Mouse (Mus musculus) forebrain, embryonic 16.5 days (tissue): ENCODE data around the gene Fam71f2. TPM values are rescaled to one million over a fixed set of nuclear protein-coding genes. Genes with fewer than 3 reads are reported as not detected.

Source experiments
- ATAC-seq: fragments of 200-750 bp; cut with Nextera tagmentation; 2 replicates; pipeline ENCODE4 v1.8.0; 2017; ENCODE audit warnings: mild to moderate bottlenecking, moderate library complexity
- H3K27ac ChIP-seq: fragments of 300-500 bp; sonication (generic); 2 replicates; pipeline ENCODE4 v1.5.1; 2014; ENCODE audit warnings: low read length, control low read depth
- H3K27me3 ChIP-seq: fragments of 300-500 bp; sonication (generic); replicated peaks from 2 replicates; pipeline ENCODE4 v1.6.1; 2014; ENCODE audit warnings: low read length; ENCODE audit not compliant: control insufficient read depth, insufficient read depth
- H3K36me3 ChIP-seq: fragments of 300-500 bp; sonication (generic); 2 replicates; pipeline ENCODE4 v1.6.1; 2014; ENCODE audit not compliant: control insufficient read depth, insufficient read depth
- H3K4me1 ChIP-seq: fragments of 300-500 bp; sonication (generic); replicated peaks from 2 replicates; pipeline ENCODE4 v1.6.1; 2014; ENCODE audit warnings: low read length; ENCODE audit not compliant: control insufficient read depth, insufficient read depth
- H3K4me2 ChIP-seq: fragments of 300-500 bp; sonication (generic); 2 replicates; pipeline ENCODE4 v1.6.1; 2014; ENCODE audit warnings: mild to moderate bottlenecking, low read length, control low read depth
- H3K4me3 ChIP-seq: fragments of 300-500 bp; sonication (generic); replicated peaks from 2 replicates; pipeline ENCODE4 v1.5.1; 2014; ENCODE audit warnings: mild to moderate bottlenecking, low read length, control low read depth
- H3K9ac ChIP-seq: fragments of 300-500 bp; sonication (generic); replicated peaks from 2 replicates; pipeline ENCODE4 v1.6.1; 2014; ENCODE audit warnings: low read depth, low read length, control low read depth
- H3K9me3 ChIP-seq: fragments of 300-500 bp; sonication (generic); 2 replicates; pipeline ENCODE4 v1.6.1; 2016; ENCODE audit warnings: low read length; ENCODE audit not compliant: control insufficient read depth
- WGBS: fragments of 180-500 bp; shearing (Covaris S2); extraction: QIAGEN DNeasy Blood & Tissue Kit; methylation state at CpG from one replicate; pipeline ENCODE4 v1.1.7; 2014; 5-methylcytosine and 5-hydroxymethylcytosine counted together
- polyA plus RNA-seq: library from polyadenylated mRNA; unstranded; fragments of >200 nt; fragmentation: Nextera tagmentation; extraction: Ambion mirVana; gene quantifications from 2 replicates; pipeline ENCODE4 v1.2.1, GENCODE M21; 2015

Gene Fam71f2
- polyA plus RNA-seq, 1 experiment from 2014 or later: 0.51 TPM

DNA sequence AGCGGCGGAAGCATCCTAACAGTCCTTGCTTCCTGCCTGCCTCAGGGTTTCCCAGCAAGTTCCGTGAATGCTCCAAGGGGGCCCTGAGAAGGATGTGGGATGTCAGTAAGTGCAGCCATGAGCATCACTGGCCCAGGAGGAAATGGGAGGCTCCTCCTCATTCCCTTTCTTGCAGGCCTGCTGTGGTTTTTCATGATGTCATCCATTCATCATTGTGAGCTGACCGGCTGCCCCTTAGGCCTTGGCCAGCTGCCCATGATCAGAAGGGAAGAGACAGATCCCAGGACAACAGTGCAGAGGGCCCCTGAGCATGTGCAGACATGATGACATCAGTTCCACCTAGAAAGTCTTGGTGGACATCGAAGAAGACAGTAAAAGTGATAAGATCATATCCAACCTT lies 39.5 kb downstream of the Fam71f2 start, which contains the start of gene Fam71f1:
TSS of gene Fam71f1 (plus strand) at position 262 of the 400 bp plus-strand sequence.
- Histone ChIP-seq H3K27me3 (no peaks in the 10 kb centered on the region), H3K36me3 (no peaks in the 10 kb centered on the region), H3K9ac (no peak within 1 kb of the TSS), H3K9me3 (no peaks in the 10 kb centered on the region), H3K27ac (no peak within 1 kb of the TSS), H3K4me1 (no peaks in the 10 kb centered on the region), H3K4me2 (no peak within 1 kb of the TSS), H3K4me3 (no peak within 1 kb of the TSS)
- 60% methylated on average over 4 of the region's 5 CpGs for WGBS
- ATAC-seq: no peak

DNA sequence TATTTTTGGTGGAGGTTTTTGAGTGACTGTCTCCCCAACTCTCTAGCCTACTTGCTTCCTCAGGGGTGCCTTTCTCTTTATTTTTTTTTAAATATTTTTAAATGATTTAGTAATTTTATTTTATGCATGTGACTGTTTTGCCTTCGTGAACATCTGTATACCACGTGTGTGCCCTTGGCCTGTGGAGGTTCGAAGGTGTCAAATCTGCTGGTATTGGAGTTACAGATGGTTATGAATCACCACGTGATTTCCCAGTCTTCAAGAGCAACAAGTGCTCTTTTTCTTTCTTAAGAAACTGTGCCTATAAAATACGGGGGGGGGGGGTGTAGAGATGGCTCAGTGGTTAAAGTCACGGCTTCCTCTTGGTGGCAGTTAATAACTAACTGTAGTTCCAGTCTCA lies 42.2 kb downstream of the Fam71f2 start:
- ATAC-seq: no peak
- WGBS: 83% methylated on average over 6 of the region's 6 CpGs
- no peak overlapping the region for H3K9ac ChIP-seq

DNA sequence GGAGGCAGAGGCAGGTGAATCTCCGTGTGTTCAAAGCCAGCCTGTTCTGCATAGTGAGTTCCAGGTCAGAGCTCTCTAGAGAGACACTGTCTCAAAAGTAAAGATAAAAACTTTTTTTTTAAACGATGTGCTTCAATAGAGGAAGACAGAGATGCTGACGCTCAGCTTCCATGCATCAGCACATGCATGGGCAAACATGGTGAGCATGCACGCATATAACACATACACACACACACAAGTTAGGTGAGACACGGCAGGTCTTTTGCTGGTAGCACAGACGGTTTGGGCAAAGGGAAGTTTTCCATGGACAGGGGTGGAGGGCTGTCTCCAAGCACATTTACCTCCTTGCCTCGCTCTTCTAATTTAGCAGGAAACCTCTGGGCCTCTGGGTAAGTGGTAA lies 42.8 kb downstream of the Fam71f2 start:
- no peak overlapping the region for H3K9ac ChIP-seq
- H3K27ac ChIP-seq: no peak overlapping the region
- 90% methylated on average over 7 of the region's 7 CpGs for WGBS
- no peak overlapping the region for H3K4me3 ChIP-seq
- no peaks in the 10 kb centered on the region for H3K4me1 ChIP-seq
- H3K9me3 ChIP-seq: no peaks in the 10 kb centered on the region
- no peak for ATAC-seq
- no peaks in the 10 kb centered on the region for H3K27me3 ChIP-seq
- H3K4me2 ChIP-seq: no peak overlapping the region
- no peaks in the 10 kb centered on the region for H3K36me3 ChIP-seq

More for the DNA sequence above, 42.2 kb downstream of the Fam71f2 start:
- Histone ChIP-seq H3K4me3 (no peak overlapping the region), H3K4me1 (no peaks in the 10 kb centered on the region), H3K4me2 (no peak overlapping the region), H3K9me3 (no peaks in the 10 kb centered on the region), H3K27me3 (no peaks in the 10 kb centered on the region), H3K36me3 (no peaks in the 10 kb centered on the region), H3K27ac (no peak overlapping the region)

DNA sequence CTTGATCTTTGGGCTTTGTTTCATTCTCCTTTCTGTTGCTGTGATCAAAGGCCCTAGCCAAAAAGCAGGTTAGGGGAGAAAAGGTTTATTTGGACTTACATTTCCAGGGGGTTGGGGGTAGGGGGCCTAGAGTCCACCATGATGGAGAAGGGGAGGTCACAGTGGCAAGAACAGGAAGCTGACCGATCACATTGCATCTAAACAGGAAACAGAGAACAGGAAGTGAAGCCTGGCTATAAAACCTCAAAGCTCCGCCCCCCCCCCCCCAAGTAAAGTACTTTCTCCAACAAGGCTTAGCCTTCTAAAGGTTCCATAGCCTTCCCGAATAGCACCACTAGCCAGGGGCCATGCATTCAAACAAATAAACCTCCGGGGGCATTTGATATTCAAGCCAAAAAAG lies 43.3 kb downstream of the Fam71f2 start:
- no peak for ATAC-seq
- no peaks in the 10 kb centered on the region for H3K4me1 ChIP-seq
- H3K9ac ChIP-seq: no peak overlapping the region
- WGBS: 89% methylated on average over 4 of the region's 4 CpGs
- H3K27ac ChIP-seq: no peak overlapping the region
- H3K9me3 ChIP-seq: no peaks in the 10 kb centered on the region
- H3K36me3 ChIP-seq: no peaks in the 10 kb centered on the region
- no peak overlapping the region for H3K4me3 ChIP-seq
- H3K4me2 ChIP-seq: no peak overlapping the region
- no peaks in the 10 kb centered on the region for H3K27me3 ChIP-seq

DNA sequence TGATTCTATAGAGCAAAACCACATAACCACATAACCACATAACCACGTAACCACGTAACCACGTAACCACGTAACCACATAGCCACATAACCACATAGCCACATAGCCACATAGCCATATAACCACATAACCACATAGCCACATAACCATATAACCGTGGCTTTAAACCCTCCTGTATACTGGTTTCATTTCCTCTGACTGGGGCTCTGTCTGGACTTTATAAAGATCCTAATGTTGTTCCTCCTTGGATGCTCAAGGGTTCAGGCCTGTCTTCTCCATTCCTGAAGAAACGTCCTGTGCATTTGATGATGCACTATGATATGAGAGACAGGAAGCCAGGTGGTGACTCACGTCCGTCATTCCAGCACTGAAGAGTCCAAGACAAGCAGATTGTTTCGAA lies 47.6 kb downstream of the Fam71f2 start:
- H3K27ac ChIP-seq: no peak overlapping the region
- 91% methylated on average over 9 of the region's 9 CpGs for WGBS
- no peak overlapping the region for H3K4me2 ChIP-seq
- ATAC-seq: no peak
- H3K36me3 ChIP-seq: no peaks in the 10 kb centered on the region
- H3K9ac ChIP-seq: no peak overlapping the region
- no peaks in the 10 kb centered on the region for H3K27me3 ChIP-seq
- no peaks in the 10 kb centered on the region for H3K9me3 ChIP-seq
- H3K4me3 ChIP-seq: no peak overlapping the region
- H3K4me1 ChIP-seq: no peaks in the 10 kb centered on the region

DNA sequence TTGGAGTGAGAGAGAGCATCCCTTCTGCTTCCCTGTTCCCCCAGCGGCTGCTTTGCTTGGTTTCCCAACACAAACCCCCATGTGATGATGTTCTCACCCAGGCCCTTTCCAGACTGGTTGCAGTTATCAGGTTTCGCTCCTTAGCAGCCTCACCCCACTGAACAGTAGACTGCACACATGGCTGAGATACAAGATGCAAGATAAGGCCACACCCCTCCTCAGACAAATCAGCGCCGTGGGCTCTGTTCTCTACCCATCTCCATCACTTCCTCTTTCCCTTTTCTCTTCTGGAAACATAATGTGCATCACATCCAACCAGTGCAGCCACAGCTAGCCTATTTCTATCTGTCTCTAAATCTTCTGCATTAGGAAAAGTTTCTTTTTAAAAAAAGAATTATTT lies 50.1 kb downstream of the Fam71f2 start:
- Histone ChIP-seq H3K9ac (no peak overlapping the region), H3K4me3 (no peak overlapping the region), H3K36me3 (no peaks in the 10 kb centered on the region), H3K4me1 (no peaks in the 10 kb centered on the region), H3K4me2 (no peak overlapping the region), H3K27me3 (no peaks in the 10 kb centered on the region; the same call in 1 of the 2 replicates), H3K9me3 (no peaks in the 10 kb centered on the region), H3K27ac (no peak overlapping the region)
- ATAC-seq: no peak
- 75% methylated on average over 4 of the region's 4 CpGs for WGBS

Other genes starting within 250 kb of the Fam71f2 start
- not detected in 2 replicates for gene Lep, start 219.4 kb upstream of the Fam71f2 start, polyA plus RNA-seq
- gene Rbm28, start 114.6 kb upstream of the Fam71f2 start, polyA plus RNA-seq: 40.0 and 49.6 TPM in 2 replicates
- gene Prrt4, start 100.0 kb upstream of the Fam71f2 start, polyA plus RNA-seq: 4.6 and 6.1 TPM in 2 replicates
- 63.3 and 74.5 TPM in 2 replicates for gene Impdh1, start 63.2 kb upstream of the Fam71f2 start, polyA plus RNA-seq
- gene Hilpda, start 7.1 kb upstream of the Fam71f2 start, polyA plus RNA-seq: 47.5 and 48.4 TPM in 2 replicates
- gene Fam71f1, start 39.5 kb downstream of the Fam71f2 start, polyA plus RNA-seq: not detected in 2 replicates
- gene Calu, start 68.5 kb downstream of the Fam71f2 start, polyA plus RNA-seq: 170 and 206 TPM in 2 replicates
- gene Opn1sw, start 108.9 kb downstream of the Fam71f2 start, polyA plus RNA-seq: 0.25 and 0.41 TPM in 2 replicates
- gene Ccdc136, start 116.7 kb downstream of the Fam71f2 start, polyA plus RNA-seq: 37.7 and 45.5 TPM in 2 replicates
- gene Flnc, start 153.7 kb downstream of the Fam71f2 start, polyA plus RNA-seq: 2.0 and 2.7 TPM in 2 replicates
- 295 and 324 TPM in 2 replicates for gene Atp6v1f, start 188.1 kb downstream of the Fam71f2 start, polyA plus RNA-seq
- not detected in 2 replicates for gene Atp6v1fnb, start 191.8 kb downstream of the Fam71f2 start, polyA plus RNA-seq
- 15.4 and 17.1 TPM in 2 replicates for gene Kcp, start 228.4 kb downstream of the Fam71f2 start, polyA plus RNA-seq
- gene Irf5, start 247.0 kb downstream of the Fam71f2 start, polyA plus RNA-seq: 1.5 and 2.2 TPM in 2 replicates